Comparison of ENCODE assay signal across 14 mouse cellular contexts in genomic region chr11:34332344-34333031, GRCm38 (mm10). TPM values are rescaled to one million over a fixed set of nuclear protein-coding genes. Genes with fewer than 3 reads are reported as not detected.
"Had no signal": no experiment of that assay in that cellular context is flagged by ENCODE, and none has a peak within 500 bp of the region (broad histone marks: within the 10 kb centered on the region; RNA-seq: fewer than 3 reads in every experiment).

No protein-coding gene starts in this region.

- DNase-seq: kidney, adult 8-10 months; kidney, postnatal 36 days; layer of hippocampus, adult 9-11 months; lung, postnatal 14 days; thymus, adult 2 months; thymus, postnatal 25 days had no signal

- ATAC-seq: intestine, postnatal 0 days; midbrain, embryonic 13.5 days had no signal

- H3K9ac ChIP-seq: limb, embryonic 13.5 days; liver, embryonic 15.5 days; lung, embryonic 15.5 days; midbrain, embryonic 13.5 days; neural tube, embryonic 12.5 days had no signal

- H3K9me3 ChIP-seq: limb, embryonic 13.5 days; liver, embryonic 15.5 days; lung, embryonic 15.5 days; midbrain, embryonic 13.5 days; neural tube, embryonic 12.5 days had no signal

- H3K36me3 ChIP-seq: limb, embryonic 13.5 days; liver, embryonic 15.5 days; lung, embryonic 15.5 days; midbrain, embryonic 13.5 days; neural tube, embryonic 12.5 days had no signal

- H3K4me2 ChIP-seq: limb, embryonic 13.5 days; liver, embryonic 15.5 days; lung, embryonic 15.5 days; midbrain, embryonic 13.5 days; neural tube, embryonic 12.5 days had no signal

- H3K27me3 ChIP-seq: limb, embryonic 13.5 days; liver, embryonic 15.5 days; lung, embryonic 15.5 days; midbrain, embryonic 13.5 days; neural tube, embryonic 12.5 days had no signal

- H3K4me1 ChIP-seq: limb, embryonic 13.5 days; lung, embryonic 15.5 days; neural tube, embryonic 12.5 days had no signal

- H3K27ac ChIP-seq: limb, embryonic 13.5 days; liver, embryonic 15.5 days; lung, embryonic 15.5 days; macrophage; midbrain, embryonic 13.5 days; neural tube, embryonic 12.5 days; stomach, postnatal 0 days had no signal

- H3K4me3 ChIP-seq: limb, embryonic 13.5 days; liver, embryonic 15.5 days; lung, embryonic 15.5 days; midbrain, embryonic 13.5 days; neural tube, embryonic 12.5 days had no signal

RNA-seq across cellular contexts. Expression of gene Fam196b, which starts 17.9 kb away (rescaled TPM):
- polyA plus RNA-seq: macrophage had no signal
